Mouse (Mus musculus) left cerebral cortex, adult 8-10 months (tissue): ENCODE data around the gene Nit2. TPM values are rescaled to one million over a fixed set of nuclear protein-coding genes. Genes with fewer than 3 reads are reported as not detected.

Source experiments
- DNase-seq, 2 experiments: peaks; one replicate each; pipeline ENCODE4 v3.0.0; 2022; ENCODE audit warnings: low spot score in 2 of 2
- total RNA-seq, 4 experiments: library from RNA; stranded (reverse); gene quantifications; 2 replicates each; pipeline ENCODE4 v1.2.4; 2022

Nit2 gene
- total RNA-seq, 4 experiments from 2014 or later = 11.4 to 16.4 (median 14.9) TPM

GRCm38 (mm10) chr16:57163694-57164093 is 3.4 kb downstream of the Nit2 start:
- DNase-seq = no peak

DNA sequence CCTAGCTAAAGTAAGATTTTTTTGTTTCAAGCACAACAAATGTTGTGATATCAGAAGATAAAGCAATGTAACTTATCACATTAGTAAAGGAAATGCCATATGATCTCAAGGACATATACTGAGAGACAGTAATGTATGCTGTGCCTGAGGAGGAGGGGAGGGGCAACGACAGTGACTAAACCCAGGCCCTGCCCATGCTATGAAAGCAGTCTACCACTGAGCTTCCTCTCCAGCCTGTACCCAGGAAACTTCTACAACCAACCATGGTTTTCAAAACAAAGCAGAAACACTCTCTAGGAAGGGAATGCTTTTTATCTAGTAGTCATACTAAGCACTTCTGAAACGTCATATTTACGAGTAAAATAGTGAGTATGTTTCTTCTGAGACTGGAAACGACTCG is 4.3 kb downstream of the Nit2 start:
- DNase-seq = no peak

DNA sequence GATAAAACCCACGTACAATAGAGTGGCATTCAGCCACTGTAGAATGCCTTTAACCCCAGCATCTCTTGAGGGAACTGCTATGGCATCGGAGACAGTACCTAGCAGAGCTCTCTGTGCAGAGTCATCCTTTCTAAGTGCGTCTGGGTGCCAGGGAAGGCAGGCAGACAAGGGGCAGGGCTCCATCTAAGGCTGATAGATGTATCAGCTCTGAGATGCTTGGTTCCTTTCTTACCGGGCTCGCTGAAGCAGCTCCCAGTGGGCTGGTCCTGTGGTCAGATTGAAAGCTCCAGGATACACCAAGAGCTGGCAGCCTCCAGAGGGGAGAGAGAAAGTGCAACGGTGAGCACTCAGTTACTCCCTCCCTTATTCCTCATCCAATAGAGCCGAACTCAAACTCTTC is 7.3 kb downstream of the Nit2 start:
- DNase-seq = no peak

GRCm38 (mm10) chr16:57157728-57158127 is 9.4 kb downstream of the Nit2 start:
- DNase-seq = no peak

GRCm38 (mm10) chr16:57157076-57157475 is 10.1 kb downstream of the Nit2 start:
- DNase-seq = no peak

- no peak for DNase-seq
These were observed 11.2 kb downstream of the Nit2 start for GRCm38 (mm10) chr16:57155899-57156298.

DNA sequence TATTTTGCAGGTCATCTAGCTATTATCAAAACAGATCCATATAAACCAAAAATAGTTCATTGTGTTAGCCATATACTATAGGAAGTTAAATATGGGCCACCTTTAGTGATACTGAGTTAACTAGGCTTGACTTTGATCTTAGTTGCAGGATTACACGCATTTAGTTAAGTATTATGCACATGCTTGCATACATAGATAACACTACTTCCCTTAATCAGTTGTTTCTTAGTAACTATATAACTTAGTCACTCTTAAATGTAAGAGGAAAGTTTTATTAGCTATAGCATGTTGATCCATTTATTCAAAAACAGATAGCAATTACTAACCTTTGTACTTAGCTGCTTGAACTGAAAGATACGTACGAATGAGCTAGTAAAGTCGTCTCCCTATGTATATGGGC is 15.7 kb downstream of the Nit2 start:
- no peak for DNase-seq

GRCm38 (mm10) chr16:57144741-57145140 is 22.4 kb downstream of the Nit2 start:
- no peak for DNase-seq

GRCm38 (mm10) chr16:57133611-57134010 is 33.5 kb downstream of the Nit2 start:
- no peak for DNase-seq

GRCm38 (mm10) chr16:57132326-57132725 is 34.8 kb downstream of the Nit2 start:
- no peak for DNase-seq

DNA sequence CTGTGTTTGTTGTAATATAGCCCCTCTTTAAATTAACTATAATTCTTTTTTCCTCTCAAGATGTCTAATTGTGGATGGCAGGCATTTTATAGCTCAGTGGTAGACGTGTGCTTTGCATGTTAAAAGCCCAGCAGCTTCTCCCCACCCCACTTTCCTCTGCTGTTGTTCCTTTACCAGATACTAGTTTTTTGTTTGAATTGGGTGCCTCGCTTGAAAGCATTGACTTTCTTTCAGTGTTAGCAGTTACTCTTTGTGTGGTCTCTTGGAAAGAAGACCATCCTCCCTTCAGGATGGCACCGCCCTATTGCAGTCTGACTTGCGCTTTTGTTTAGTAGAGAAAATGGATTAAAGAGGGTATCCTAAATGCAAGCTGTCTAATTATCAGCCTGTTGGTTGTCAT is 35.6 kb downstream of the Nit2 start:
- no peak for DNase-seq

DNA sequence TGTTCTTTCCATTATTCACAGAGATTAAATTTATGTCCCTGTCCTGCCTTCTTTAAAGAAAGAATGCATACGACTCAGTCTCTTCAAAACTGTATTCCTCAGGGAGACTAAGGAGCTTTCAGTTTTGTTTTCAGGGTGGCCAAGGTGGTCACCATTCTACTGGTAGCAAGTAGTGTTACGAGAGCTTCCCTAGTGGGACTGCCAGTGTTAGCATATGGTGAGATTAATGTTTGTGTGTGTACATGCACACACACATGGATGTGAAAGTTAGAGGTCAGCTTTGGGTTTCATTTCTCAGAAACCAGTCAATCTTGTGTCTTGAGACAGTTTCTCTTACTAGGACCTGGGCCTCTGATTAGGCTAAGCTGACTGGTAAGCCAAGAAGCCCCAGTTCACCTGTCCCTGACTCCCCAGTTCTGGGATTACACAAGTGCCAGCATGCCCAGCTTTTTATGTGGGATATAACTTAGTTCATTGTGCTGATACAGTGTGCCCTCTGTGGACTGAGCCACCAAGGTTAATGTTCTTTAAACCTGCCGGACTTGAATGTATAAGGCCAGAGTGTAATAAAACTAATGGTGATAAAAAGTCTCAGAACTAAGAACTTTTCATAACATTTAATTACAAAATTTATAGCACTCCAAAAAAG is 36.3 kb downstream of the Nit2 start:
- DNase-seq = no peak

- DNase-seq = no peak
These were observed 39.3 kb downstream of the Nit2 start for GRCm38 (mm10) chr16:57127825-57128224.

GRCm38 (mm10) chr16:57126268-57126667 is 40.9 kb downstream of the Nit2 start:
- DNase-seq = no peak

DNA sequence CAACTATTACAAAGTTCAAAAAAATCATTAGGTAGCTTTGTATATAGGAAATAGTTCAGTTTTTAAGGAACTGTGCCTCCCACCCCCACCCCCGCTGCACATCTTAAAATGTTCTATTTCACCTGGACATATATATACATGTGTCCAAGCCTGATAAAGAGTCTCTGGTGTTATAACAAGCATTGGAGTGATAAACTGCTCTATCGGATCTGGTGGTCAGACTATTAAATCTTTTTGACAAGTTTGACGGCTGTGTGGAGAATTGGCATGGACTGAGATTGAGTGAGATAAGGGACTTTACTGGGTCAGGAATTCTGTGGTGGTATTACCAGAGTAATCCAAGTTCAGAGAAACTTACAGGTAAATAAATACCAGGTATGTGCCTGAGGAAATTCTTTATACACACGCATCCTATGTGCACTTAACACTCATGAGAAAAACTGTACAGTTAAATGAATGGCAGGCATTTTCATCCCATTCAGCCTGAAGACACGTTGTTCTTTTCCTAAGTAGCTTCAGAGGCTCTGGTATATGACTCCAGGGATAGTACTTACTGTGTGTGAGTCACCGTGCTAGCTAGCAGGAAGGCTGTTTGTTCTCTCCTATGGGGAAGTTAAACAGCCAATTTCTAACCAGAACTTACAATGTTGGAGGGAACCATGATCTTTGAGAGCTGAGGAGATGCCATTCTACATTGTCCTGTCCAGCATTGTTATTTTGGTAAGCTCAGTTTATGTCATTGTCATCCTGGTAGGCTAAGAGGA is 44.3 kb downstream of the Nit2 start:
- no peak for DNase-seq

- DNase-seq = no peak
These were observed 45.2 kb downstream of the Nit2 start for GRCm38 (mm10) chr16:57121816-57122415.

- peak; percentile 90 to 97 for DNase-seq
These were observed 46.0 kb downstream of the Nit2 start, which contains the start of gene Tomm70a for GRCm38 (mm10) chr16:57120913-57121815. TSS of gene Tomm70a (plus strand) at chr16:57121703.

- no peak for DNase-seq
These were observed 49.6 kb downstream of the Nit2 start for GRCm38 (mm10) chr16:57117562-57117961.

- DNase-seq = no peak
These were observed 51.1 kb downstream of the Nit2 start for GRCm38 (mm10) chr16:57116066-57116465.
